Mouse (Mus musculus) erythroblast, embryonic 14.5 days (primary cell): ENCODE data around the gene Fyttd1.

ENCODE experiments used
- GATA1 ChIP-seq: IDR thresholded peaks from 2 replicates; pipeline ENCODE4 v1.6.1; 2012; ENCODE audit warnings: low read length, inconsistent platforms, mixed read lengths
- TAL1 ChIP-seq: IDR thresholded peaks from 3 replicates; pipeline ENCODE4 v1.6.1; 2012; ENCODE audit warnings: low read length, inconsistent platforms, mixed read lengths

GRCm38 (mm10) chr16:32948016-32948415 is 70.7 kb downstream of the Fyttd1 start:
- no peak for TF ChIP-seq GATA1
- no peak for TF ChIP-seq TAL1
